Mouse (Mus musculus) lung, postnatal 10 days (tissue): ENCODE measurements at regions not wholly inside any gene's neighbourhood (a gene's known extent, or its start where the extent isn't known, plus 50 kb on each side); places are given as distances from the start of the nearest gene placed in this dataset.

Experiments
- DNase-seq: peaks from one replicate; pipeline ENCODE4 v3.0.0; 2021

GRCm38 (mm10) chr3:34231593-34232328 lies 150.6 kb upstream of the Dnajc19 start:
- no peak for DNase-seq

- DNase-seq = no peak
Observed at GRCm38 (mm10) chr3:34222291-34222690, 141.2 kb upstream of the Dnajc19 start.

- no peak for DNase-seq
Observed at GRCm38 (mm10) chr3:34219741-34220310, 138.7 kb upstream of the Dnajc19 start.

- DNase-seq = no peak
Observed at GRCm38 (mm10) chr3:34219096-34219495, 138.0 kb upstream of the Dnajc19 start.

- no peak for DNase-seq
Observed at GRCm38 (mm10) chr3:34217911-34218310, 136.8 kb upstream of the Dnajc19 start.

- no peak for DNase-seq
Observed at GRCm38 (mm10) chr3:34214233-34214632, 133.1 kb upstream of the Dnajc19 start.

GRCm38 (mm10) chr3:34206454-34206853 lies 125.3 kb upstream of the Dnajc19 start:
- no peak for DNase-seq

GRCm38 (mm10) chr3:34198228-34198627 lies 117.1 kb upstream of the Dnajc19 start:
- DNase-seq = peak; percentile 5

- DNase-seq = no peak
Observed at GRCm38 (mm10) chr3:34197163-34197455, 116.0 kb upstream of the Dnajc19 start.

- DNase-seq = no peak
Observed at GRCm38 (mm10) chr3:34196451-34197162, 115.5 kb upstream of the Dnajc19 start.

GRCm38 (mm10) chr3:34195729-34196450 lies 114.8 kb upstream of the Dnajc19 start:
- DNase-seq = no peak

- DNase-seq = no peak
Observed at GRCm38 (mm10) chr3:34173416-34174097, 92.4 kb upstream of the Dnajc19 start.

GRCm38 (mm10) chr3:34172899-34173298 lies 91.8 kb upstream of the Dnajc19 start:
- DNase-seq = no peak

- DNase-seq = no peak
Observed at GRCm38 (mm10) chr3:34171893-34172292, 90.8 kb upstream of the Dnajc19 start.

GRCm38 (mm10) chr3:34168087-34168486 lies 87.0 kb upstream of the Dnajc19 start:
- DNase-seq = no peak

- no peak for DNase-seq
Observed at GRCm38 (mm10) chr3:34150036-34150435, 68.9 kb upstream of the Dnajc19 start.

- no peak for DNase-seq
Observed at GRCm38 (mm10) chr3:34143652-34144051, 62.5 kb upstream of the Dnajc19 start.

- DNase-seq = no peak
Observed at GRCm38 (mm10) chr3:34139227-34139626, 58.1 kb upstream of the Dnajc19 start.

- no peak for DNase-seq
Observed at GRCm38 (mm10) chr3:34137984-34138383, 56.9 kb upstream of the Dnajc19 start.

- DNase-seq = no peak
Observed at GRCm38 (mm10) chr3:34136385-34136784, 55.3 kb upstream of the Dnajc19 start.
